Mouse (Mus musculus) heart, postnatal 10 days (tissue): ENCODE results near the gene Aco2. TPM values are rescaled to one million over a fixed set of nuclear protein-coding genes. Genes with fewer than 3 reads are reported as not detected.
A peak's percentile ranks its signal among the peaks of the same experiment; 100 is the strongest.

Experiments
- DNase-seq, 2 experiments: peaks; one replicate each; pipeline ENCODE4 v3.0.0; 2021
- intact Hi-C: fragments of 180-260 bp; cut with DNase I; formaldehyde crosslinking; loops from one replicate; pipeline ENCODE4 v1.15.1; 2025
- total RNA-seq, 2 experiments: library from RNA; stranded (reverse); gene quantifications; 2 replicates each; pipeline ENCODE4 v1.2.3; 2021

Aco2 gene
- total RNA-seq, 2 experiments from 2014 or later: 1,895 to 1,910 TPM

DNA sequence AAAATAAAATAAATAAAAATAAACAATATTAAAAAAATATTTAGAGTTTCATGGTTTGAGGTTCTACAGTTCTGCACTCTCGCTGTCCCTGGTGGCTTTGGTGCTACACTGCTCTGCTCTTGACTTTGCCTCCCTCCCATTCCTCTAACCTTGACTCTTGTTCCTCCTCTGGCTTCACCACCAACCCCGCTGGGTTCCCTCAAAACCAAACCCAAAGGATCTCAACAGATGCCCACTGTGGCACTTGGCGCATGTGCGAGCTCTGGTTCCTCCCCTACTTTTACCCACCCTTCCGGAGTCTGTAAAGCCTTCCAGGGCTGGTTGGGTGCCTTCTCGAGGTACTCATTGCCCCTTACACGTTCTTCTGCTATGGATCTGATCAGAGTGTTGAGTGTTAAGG, 29.8 kb upstream of the Aco2 start:
- intact Hi-C loops: no loop called here
- no peak for DNase-seq

DNA sequence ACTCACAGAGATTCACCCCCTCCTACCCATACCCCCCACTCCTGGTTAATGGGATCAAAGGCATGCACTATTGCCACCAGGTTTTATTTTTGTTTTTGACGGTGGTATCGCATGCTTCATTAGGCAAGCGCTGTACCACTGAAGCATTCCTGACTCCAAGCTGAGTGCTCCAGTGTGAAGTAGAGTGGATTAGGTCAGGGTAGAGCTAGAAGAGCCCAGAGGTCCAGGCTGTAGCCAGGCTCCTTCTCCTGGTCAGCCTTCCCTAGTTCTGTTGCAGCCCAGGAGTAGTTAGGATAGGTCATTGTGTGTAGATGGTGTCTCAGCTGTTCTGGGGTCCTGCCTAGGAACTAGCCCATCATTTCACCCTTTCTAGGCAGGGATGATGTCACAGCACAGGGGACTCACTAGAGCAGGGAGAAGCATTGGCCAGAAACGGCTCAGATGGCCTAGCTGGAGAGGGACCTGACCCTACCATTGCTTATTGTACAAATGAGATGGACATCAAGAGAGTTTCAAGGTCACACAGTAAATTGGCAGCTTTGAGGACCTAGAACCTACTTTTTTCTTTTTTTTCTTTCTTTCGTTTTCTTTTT, 27.0 kb upstream of the Aco2 start:
- intact Hi-C loops: no loop called here
- DNase-seq: no peak

DNA sequence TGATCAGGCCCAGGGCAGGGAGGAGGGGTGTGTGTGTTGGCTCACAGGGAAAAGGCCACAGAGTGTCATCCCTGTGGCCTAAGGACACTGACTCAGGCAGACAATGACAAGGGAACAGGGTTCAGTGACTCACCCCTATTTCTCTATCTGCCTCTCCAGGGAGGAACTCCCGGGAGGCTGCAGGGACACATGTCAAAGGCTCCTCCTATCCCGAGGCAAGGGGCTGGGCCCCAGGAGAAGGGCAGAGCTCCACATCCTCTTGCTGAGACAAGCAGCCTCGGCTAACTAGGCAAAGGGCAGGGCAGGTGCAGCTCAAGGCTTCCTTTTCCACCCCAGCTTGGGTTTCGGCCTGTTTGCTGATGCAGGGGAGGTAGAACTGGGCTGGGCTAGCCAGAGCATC, 26.4 kb upstream of the Aco2 start:
- peak; percentile 74 to 78 for DNase-seq
- intact Hi-C loops: no loop called here

DNA sequence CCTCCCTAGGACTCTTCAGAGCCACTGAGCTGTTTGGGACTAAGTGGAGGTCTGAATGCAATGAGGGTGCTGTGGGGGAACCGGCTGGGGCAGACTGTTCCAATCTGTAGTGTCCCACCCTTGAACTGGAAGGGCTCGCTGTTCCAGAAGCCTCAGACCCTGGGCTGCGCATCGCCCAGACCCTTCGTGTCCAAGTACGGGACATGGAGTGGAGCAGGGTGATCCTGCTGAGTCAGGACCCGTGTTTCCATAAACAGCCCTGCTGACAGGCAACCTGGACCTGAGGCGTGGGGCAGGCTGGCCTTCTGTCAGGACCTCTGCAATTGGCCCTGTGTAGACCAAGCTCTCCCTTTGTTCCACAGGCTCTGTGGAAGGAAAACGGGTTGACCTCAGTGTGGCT, 25.4 kb upstream of the Aco2 start:
- no peak for DNase-seq
- intact Hi-C loops: no loop called here

DNA sequence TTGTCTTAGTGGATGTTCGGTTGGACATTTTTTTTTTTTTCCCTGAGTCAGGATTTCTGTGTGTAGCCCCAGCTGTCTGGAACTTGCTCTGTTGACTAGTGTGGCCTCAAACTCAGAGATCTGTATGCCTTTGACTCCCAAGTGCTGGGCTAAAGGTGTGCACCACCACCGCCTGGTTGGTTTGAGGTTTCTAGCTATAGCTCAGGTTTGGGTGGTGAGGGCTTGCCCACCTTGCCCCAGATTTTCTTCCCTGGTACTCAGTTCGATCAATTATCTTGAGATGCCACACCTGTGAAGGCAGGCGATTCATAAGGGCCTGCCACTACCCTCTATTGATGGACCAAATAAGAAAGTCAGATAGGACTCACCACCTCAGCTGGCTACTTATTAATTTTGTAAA, 24.9 kb upstream of the Aco2 start:
- intact Hi-C loops: no loop called here
- no peak for DNase-seq

DNA sequence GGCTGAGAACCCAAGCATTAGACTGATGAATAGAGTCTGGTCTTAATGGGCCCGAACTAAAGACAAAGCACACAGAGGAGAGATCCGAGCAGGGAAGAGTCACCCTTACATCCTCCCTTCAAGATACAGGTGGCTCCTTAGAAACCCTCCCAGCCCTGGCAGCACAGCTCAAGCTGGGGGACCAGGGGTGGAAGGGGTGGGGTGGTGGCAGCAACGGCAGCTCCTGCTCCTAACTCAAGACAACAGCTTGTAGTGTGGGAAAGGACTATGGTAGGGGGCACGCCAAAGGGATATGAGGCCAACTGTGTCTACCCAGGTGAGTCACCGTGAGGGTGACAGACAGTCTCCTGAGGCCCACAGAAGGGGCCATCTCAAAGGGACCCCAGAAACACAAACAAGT, 24.2 kb upstream of the Aco2 start:
- intact Hi-C loops: no loop called here

DNA sequence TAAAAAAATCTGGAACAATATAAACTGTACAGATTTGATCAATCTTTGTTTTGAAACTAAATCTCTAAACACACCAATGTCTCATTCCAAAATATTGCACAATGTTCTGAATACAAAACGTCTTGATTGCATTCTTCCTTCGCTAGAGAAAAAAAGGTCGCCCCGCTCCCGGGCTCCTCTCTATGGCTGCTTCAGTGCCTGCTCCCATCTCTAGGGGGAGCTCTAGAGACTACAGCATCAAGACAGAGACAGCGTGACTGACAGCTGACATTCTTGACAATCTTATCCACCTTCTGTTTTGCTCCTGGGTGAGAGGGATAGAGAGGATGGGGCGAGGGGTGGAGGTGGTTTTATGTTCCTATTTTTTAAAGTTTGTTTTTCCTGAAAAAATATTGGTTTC, 23.8 kb upstream of the Aco2 start:
- intact Hi-C loops: no loop called here
- DNase-seq: peak; percentile 64 to 75

More for the DNA sequence above, 24.2 kb upstream of the Aco2 start:
- DNase-seq: no peak

DNA sequence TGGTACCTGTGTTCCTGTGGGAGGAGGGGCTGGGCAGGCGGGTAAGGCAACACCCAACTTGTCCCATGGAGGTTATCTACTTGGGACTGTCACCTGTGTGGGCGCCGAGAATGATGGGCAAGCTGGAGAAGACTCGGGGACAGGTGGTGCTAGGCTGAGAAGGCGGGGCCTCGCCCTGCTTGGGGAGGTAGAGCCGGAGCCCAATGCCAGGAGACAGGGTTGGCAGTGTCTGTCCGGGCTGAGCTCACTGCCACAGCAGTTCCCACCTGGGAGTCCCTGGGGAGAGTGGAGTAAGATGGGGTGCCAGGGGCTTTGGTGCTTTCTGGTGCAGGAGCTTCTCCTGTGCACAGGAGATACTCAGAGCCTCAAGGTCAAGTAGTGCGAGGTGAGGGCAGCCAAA, 23.0 kb upstream of the Aco2 start:
- no peak for DNase-seq

DNA sequence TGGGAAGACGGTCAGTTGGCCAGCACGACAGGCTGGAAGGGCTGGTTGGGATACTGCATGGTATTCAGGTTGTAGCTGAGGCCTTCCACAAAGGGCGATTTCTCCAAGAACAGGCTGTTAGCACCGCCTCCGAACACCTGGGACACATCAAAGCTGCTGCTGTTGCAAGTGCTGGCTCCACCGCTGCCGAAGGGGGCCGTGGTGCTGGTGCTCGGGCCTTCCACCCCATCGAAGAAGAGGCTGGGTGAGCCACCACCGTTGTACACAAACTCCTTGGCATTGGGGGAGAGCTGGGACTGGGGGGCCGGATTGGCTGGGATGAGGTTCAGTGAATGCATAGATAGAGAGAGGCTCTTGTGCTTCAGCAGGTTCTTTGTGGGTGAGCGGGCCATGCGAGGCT, 21.4 kb upstream of the Aco2 start:
- DNase-seq: no peak
- intact Hi-C loops: no loop called here

More for the DNA sequence above, 23.0 kb upstream of the Aco2 start:
- intact Hi-C loops: no loop called here

DNA sequence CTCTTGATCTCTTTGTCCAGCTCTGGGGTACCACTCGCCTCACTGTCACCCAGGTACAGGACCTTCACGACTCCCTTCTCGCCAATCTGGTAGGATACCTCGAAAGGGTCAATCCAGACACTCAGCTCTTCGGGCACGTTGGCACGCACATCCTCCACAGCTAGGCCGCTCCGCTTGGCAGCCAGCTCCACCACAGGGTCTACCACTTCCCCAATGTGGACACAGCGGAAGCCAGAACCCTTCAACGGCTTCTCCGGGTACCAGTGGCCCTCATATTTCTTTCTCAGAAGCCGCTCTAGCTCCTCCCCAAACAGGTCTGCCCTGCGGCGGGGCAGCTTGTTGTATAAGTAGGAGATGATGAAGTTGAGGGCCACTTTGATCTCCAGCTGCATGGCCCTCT, 20.7 kb upstream of the Aco2 start:
- no peak for DNase-seq
- intact Hi-C loops: no loop called here

DNA sequence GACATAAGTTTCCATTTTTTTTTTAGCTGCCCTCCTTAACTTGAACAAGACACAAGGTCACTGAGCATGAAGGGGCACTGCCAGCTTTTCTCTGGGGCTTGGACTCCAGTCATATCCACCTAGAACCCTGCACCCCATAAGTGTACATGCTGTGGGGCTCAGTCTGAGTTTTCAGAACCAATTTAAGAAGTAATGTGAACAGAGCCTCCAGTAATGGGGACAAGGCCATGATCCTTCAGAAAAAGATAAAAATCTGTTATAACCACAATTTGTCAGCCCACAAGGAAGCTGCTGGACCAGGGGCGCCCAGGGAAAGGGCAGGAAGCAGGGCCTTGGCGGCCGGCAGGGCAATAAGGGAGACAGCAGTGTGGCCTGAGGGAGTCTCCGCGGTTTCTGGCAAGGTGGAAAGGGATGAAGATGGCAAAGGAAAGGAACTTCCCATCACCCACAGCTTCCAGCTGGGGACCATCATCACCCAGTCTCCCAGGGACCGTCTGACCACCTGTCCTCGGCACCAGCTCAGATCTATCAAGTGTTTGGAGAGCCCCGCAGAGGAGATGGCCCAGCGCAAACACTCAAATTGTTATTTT, 19.6 kb upstream of the Aco2 start:
- intact Hi-C loops: no loop called here
- DNase-seq: no peak

DNA sequence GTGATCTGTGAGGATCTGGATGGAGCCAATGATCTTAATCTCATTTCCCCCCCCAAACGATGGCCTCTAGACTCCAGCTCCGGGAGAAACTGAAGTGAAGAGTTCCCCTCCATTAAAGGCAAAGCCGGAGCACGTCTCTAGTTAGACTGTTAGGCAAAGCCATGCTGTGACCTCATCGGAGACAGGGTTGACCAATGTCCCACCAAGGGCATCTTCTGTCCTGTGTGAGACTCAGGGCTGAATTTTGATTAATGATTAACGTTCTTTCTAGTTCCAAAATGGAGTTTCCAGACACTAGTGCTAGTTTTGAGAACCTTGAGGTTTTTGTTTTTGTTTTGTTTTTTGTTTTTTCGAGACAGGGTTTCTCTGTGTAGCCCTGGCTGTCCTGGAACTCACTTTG, 19.0 kb upstream of the Aco2 start:
- DNase-seq: no peak
- intact Hi-C loops: no loop called here

DNA sequence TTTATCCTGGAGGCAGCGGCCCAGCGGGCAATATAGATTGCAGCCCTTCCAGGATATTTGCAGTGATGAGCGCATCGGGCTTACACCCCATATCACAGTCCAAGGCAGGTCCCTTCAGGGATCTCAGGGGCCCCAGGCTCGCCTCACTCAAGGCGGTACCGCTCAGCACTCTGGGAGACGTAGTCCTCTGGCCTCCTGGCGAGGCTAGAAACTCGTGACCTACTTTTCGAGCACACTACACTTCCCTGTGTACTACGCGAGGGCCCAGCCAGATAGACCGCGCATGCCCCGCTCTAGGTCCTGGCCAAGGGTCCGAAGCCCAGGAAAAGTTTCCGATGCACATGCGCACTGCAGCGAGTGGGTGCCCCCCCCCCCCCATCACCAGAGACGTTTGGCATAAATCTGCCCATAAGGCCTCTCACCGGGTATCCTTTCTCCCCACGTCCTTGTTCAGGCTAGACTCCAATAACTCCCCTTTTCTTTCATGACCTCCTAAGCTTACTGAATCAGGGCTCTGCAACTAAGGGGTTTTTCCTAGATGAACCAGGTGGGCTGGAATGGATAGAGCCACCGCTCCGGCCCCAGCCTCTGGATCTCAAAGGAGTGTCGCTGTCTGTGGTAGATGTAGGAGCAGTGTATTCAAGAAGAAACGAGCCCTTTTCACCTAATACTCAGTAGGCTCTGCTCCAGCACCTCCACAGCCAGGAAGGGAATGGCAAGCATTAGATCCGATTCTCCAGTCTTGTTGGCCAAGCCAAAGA, 15.9 kb upstream of the Aco2 start:
- peak; percentile 90 to 92 for DNase-seq
- intact Hi-C loops: no loop called here

DNA sequence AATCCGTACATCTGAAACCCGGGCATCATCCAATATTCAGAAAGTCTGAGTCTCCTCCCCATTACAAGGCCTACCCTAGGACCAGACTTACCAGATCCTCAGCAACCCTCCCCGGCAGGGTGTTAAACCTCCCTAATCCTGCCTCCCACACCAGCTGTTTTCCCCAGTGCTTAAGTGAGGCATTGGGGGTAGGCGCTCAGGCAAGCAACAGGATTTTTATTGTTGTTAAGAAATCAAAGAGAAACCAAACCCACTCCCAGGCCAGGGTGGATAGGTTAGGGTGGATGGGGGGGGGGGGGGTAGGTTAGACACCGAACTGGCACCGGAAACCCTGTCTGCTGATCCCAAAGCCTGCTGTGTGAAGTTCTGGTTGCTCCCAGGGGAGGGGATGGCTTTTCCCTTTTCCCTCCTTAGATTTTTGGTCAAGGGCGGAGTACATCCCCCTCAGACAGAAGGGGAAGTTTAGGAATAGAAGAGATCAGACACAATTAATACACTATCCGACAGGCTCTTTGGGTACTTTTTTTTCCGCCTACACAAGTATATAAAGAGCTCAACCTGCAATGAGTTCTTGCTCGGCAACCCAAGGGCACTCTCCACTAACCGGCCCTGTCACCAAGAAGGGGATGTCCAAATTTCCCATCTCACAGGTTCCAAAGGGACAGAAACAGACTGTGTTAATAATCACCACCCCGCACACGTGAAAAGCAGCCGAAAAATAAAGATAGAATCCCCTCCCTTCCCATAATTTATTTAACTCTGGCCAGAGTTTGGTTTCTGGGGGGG, 15.0 kb upstream of the Aco2 start:
- DNase-seq: peak; percentile 46 to 56

DNA sequence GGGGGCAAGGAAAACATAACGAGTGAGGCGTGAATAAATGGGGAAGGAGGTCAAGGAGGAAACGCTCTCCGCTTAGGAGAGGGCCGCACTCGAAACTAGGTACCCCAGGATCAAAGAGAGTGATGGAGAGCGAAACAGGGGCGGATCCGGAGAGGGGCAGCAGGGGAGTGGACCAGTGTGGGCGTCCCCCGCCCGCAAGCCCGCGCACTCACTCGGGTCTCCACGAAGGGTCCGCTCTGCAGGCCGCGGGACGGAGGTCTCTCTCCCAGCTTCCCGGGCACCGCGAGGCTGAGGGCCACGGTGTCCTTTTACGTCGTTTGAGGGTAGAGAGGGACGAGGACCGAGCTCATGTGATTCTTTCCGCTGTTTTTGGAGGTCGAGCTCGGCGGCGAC, 14.4 kb upstream of the Aco2 start:
- intact Hi-C loops: loop anchor here (1.0 kb wide), 1 partner anchor 18 kb away; no protein-coding TSS in a partner anchor
- no peak for DNase-seq

More for the DNA sequence above, 15.0 kb upstream of the Aco2 start:
- intact Hi-C loops: loop anchor here (1.0 kb wide), 1 partner anchor 18 kb away; no protein-coding TSS in a partner anchor

DNA sequence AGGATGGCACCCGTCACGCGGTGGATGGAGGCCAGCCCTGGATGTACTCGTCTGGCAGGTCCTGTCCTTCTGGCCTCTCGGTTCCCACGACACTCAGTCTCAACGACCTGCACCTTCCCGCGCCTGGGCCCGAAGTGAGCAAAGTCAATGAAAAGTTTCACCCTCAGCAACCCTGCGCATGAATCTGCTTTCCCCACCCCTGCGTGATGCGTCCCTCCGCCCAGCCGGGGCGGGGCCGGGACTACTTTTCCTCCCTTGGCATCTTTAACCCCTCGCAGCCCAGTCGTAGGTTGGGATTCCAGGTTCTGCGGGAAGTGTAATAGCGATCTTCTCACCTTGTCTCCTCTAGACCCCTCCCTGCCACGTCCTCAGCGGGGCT, 14.0 kb upstream of the Aco2 start:
- DNase-seq: peak; percentile 96 to 97
- intact Hi-C loops: no loop called here

DNA sequence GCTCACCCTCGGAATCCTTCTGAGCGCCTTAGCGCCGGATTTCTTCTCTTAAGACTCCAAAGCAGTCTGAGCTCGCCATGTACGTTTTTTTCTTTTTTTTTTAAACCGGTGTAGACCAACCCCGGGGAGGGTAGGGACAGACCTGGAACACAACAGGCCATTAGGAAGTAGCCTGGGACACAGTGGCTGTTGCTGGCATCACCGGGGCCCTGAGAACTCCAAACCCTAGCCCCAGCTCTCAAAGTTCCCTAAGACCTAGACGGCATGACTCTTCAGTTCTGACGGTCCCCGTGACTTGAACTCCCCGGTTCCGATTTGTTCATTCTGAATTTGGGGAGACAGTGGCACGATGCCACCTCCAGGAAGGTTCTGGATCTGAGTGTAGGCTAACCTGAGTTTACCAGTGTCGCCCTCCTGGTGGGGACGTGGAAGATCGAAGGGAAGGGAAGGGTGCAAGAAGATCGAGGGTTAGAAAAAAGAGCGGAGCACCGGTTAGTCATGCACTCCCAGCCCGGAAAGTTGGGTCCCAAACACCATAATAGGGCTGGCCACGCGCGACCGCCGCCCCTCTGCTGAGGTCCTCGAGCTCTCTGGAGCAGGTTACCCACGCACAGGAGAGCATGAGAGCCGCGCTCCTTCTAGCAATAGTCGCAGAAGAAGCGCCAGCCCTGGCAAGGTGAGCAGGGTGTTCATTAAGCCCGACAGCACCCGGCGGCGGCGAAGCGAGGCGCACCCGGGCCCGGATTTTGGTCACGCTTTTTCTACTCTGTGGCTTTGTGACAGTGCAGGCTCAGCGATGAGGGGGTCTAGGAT, 13.4 kb upstream of the Aco2 start, which contains the start of gene Tob2:
Gene Tob2 (minus strand): TSS at position 280 of the 813 bp plus-strand sequence.
- peak; percentile 78 to 79 for DNase-seq
- intact Hi-C loops: no loop called here

DNA sequence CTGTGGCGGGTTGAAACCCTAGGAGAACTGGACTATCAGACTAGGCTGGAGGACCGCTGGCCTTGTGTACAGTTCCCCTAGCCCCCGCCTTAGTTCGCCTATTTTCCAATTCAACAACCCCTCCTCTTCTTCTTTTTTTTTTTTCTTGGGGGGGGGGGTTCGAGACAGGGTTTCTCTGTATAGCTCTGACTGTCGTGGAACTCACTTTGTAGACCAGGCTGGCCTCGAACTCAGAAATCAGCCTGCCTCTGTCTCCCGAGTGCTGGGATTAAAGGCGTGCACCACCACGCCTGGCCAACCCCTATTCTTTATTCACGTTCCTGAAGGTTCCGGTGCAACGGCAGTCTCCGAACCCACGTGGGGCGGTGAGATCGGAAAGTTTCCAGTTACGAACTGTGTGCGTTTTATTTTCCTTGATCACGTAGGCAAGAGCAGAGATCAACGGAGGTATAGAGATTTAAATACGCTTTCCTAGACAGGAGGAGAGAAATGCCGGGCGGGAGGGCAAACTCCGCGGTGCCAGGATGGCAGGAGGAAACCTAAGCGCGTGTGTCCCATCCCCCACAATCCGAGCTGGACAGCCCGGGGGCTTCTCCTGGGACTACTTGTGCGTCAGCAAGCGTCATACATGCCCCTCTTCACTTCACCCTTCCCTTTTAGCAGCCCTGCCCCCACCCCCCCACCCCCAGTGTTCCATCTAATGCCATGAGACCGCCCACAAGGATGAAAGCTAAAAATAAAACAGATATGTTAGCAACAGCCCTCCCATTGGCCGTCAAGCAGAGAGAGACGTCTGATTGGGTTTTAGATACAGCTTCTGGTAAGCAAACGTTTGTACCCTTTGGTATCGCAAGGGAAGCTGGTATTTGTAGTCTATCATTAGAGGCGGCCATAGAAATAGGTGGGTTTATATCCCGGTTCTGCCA, 12.5 kb upstream of the Aco2 start:
- intact Hi-C loops: no loop called here

DNA sequence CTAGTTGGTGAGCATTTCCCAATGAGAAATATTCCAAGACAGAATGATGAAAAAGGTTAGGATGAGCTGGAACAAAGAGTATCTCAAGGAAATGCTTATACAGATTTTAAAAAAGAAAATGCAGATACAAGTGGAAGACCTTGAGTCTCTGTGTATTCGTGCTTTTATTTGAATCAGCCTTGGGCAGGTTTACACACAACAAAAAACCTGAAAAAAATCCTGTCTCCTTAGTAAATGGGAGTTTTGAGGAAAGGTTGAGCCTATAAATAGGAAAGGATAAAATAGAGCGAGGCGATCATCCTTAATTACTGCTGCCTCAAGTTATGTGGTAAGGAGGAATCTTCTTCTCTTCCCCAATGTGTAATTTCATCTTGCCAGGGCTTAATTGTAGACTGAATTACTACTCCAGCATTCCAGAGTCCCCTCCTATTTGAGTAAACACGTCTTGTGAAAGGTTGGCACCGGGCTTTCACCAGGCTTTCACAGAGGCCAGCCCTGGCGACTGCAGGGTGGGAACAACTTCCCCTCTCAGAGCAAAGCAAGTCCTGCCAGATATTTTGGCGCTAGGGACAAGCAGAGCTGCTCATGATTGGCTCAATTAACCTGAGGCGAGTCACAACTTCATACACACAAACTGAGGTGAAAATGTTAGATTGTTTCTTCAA, 11.5 kb upstream of the Aco2 start:
- DNase-seq: peak; percentile 47 to 56
- intact Hi-C loops: loop anchor here (1.0 kb wide), 1 partner anchor 11 kb away; the partner anchor contains the start of gene Phf5a

More for the DNA sequence above, 12.5 kb upstream of the Aco2 start:
- DNase-seq: peak; percentile 94
